Mouse (Mus musculus): Measurements from ENCODE around the gene Tmem202. TPM values are rescaled to one million over a fixed set of nuclear protein-coding genes. Genes with fewer than 3 reads are reported as not detected.

The Tmem202 gene
- total RNA-seq, 2 experiments from 2014 or later, result 2.4 to 2.8 TPM

GRCm38 (mm10) chr9:59551620-59552031, 12.0 kb upstream of the Tmem202 start:
- DNase-seq (ENCODE audit: low spot score in 2 of 2), result peak; percentile 19 to 40
- H3K4me3 ChIP-seq, result no peak overlapping the region
- H3K27ac ChIP-seq, result peak overlapping the region; percentile 56
- TF ChIP-seq CTCF (conservative IDR thresholded peaks at IDR 0.05), result no peak

GRCm38 (mm10) chr9:59551017-59551416, 11.4 kb upstream of the Tmem202 start:
- no peak for TF ChIP-seq CTCF (conservative IDR thresholded peaks at IDR 0.05)
- Histone ChIP-seq H3K27ac (peak overlapping the region; percentile 56; the same call in 1 of the 2 replicates), H3K4me3 (no peak overlapping the region)
- no peak for DNase-seq (ENCODE audit: low spot score in 2 of 2)

- Histone ChIP-seq H3K4me3 (no peak overlapping the region), H3K27ac (peak overlapping the region; percentile 56)
- DNase-seq (ENCODE audit: low spot score in 2 of 2), result peak in 1 of 2 experiments; percentile 49
- no peak for TF ChIP-seq CTCF (conservative IDR thresholded peaks at IDR 0.05)
Observed at GRCm38 (mm10) chr9:59550077-59550476, 10.4 kb upstream of the Tmem202 start.

- TF ChIP-seq CTCF (conservative IDR thresholded peaks at IDR 0.05), result no peak
- no peak for DNase-seq (ENCODE audit: low spot score in 2 of 2)
- H3K4me3 ChIP-seq, result no peak overlapping the region
- H3K27ac ChIP-seq, result peak overlapping the region; percentile 7; the same call in 1 of the 2 replicates
Observed at GRCm38 (mm10) chr9:59548961-59549487, 9.4 kb upstream of the Tmem202 start.

- no peak for TF ChIP-seq CTCF (conservative IDR thresholded peaks at IDR 0.05)
- DNase-seq (ENCODE audit: low spot score in 2 of 2), result no peak
- Histone ChIP-seq H3K4me3 (no peak overlapping the region), H3K27ac (no peak overlapping the region)
Observed at GRCm38 (mm10) chr9:59547869-59548268, 8.2 kb upstream of the Tmem202 start.

- no peak for DNase-seq (ENCODE audit: low spot score in 2 of 2)
- no peak for TF ChIP-seq CTCF (conservative IDR thresholded peaks at IDR 0.05)
- no peak overlapping the region for H3K4me3 ChIP-seq
- no peak overlapping the region for H3K27ac ChIP-seq
Observed at GRCm38 (mm10) chr9:59544739-59545138, 5.1 kb upstream of the Tmem202 start.

GRCm38 (mm10) chr9:59542766-59543324, 3.2 kb upstream of the Tmem202 start:
- no peak for TF ChIP-seq CTCF (conservative IDR thresholded peaks at IDR 0.05)
- H3K27ac ChIP-seq, result no peak overlapping the region
- no peak overlapping the region for H3K4me3 ChIP-seq
- no peak for DNase-seq (ENCODE audit: low spot score in 2 of 2)

GRCm38 (mm10) chr9:59541617-59542016, 2.0 kb upstream of the Tmem202 start:
- no peak for DNase-seq (ENCODE audit: low spot score in 2 of 2)
- H3K4me3 ChIP-seq, result no peak overlapping the region; the same call in 1 of the 2 replicates
- no peak overlapping the region for H3K27ac ChIP-seq
- TF ChIP-seq CTCF (conservative IDR thresholded peaks at IDR 0.05), result no peak

- DNase-seq (ENCODE audit: low spot score in 2 of 2), result no peak
- TF ChIP-seq CTCF (conservative IDR thresholded peaks at IDR 0.05), result peak; percentile 21
- no peak overlapping the region for H3K27ac ChIP-seq
- H3K4me3 ChIP-seq, result no peak overlapping the region
Observed at GRCm38 (mm10) chr9:59537651-59538050, 2.0 kb downstream of the Tmem202 start.

GRCm38 (mm10) chr9:59533889-59534288, 5.8 kb downstream of the Tmem202 start:
- no peak for TF ChIP-seq CTCF (conservative IDR thresholded peaks at IDR 0.05)
- no peak for DNase-seq (ENCODE audit: low spot score in 2 of 2)
- H3K4me3 ChIP-seq, result no peak overlapping the region
- H3K27ac ChIP-seq, result no peak overlapping the region

GRCm38 (mm10) chr9:59533422-59533821, 6.2 kb downstream of the Tmem202 start:
- H3K27ac ChIP-seq, result no peak overlapping the region
- TF ChIP-seq CTCF (conservative IDR thresholded peaks at IDR 0.05), result no peak
- H3K4me3 ChIP-seq, result no peak overlapping the region
- DNase-seq (ENCODE audit: low spot score in 2 of 2), result no peak

- TF ChIP-seq CTCF (conservative IDR thresholded peaks at IDR 0.05), result no peak
- DNase-seq (ENCODE audit: low spot score in 2 of 2), result no peak
- no peak overlapping the region for H3K27ac ChIP-seq
Observed at GRCm38 (mm10) chr9:59531645-59532044, 8.0 kb downstream of the Tmem202 start.

GRCm38 (mm10) chr9:59528274-59528673, 11.4 kb downstream of the Tmem202 start:
- no peak overlapping the region for H3K4me3 ChIP-seq
- H3K27ac ChIP-seq, result no peak overlapping the region
- TF ChIP-seq CTCF (conservative IDR thresholded peaks at IDR 0.05), result no peak
- no peak for DNase-seq (ENCODE audit: low spot score in 2 of 2)

More at GRCm38 (mm10) chr9:59531645-59532044, 8.0 kb downstream of the Tmem202 start:
- H3K4me3 ChIP-seq, result no peak overlapping the region

GRCm38 (mm10) chr9:59527580-59527979, 12.1 kb downstream of the Tmem202 start:
- DNase-seq (ENCODE audit: low spot score in 2 of 2), result no peak
- Histone ChIP-seq H3K27ac (no peak overlapping the region), H3K4me3 (no peak overlapping the region)
- TF ChIP-seq CTCF (conservative IDR thresholded peaks at IDR 0.05), result no peak

All from layer of hippocampus, adult 2 months (tissue).